Mouse (Mus musculus) brown adipose tissue, adult 24 weeks (tissue): ENCODE results near the gene Fxr1. TPM values are rescaled to one million over a fixed set of nuclear protein-coding genes. Genes with fewer than 3 reads are reported as not detected.

Experiments
- H3K27ac ChIP-seq: fragments of 200-500 bp; replicated peaks from 2 replicates; pipeline ENCODE4 v1.5.1; 2012; ENCODE audit warnings: low read depth, mild to moderate bottlenecking, low read length
- H3K4me1 ChIP-seq: fragments of 200-500 bp; 2 replicates; pipeline ENCODE4 v1.6.1; 2012; ENCODE audit warnings: low read length, mixed read lengths; ENCODE audit not compliant: control insufficient read depth, insufficient read depth, insufficient read length
- H3K4me3 ChIP-seq: fragments of 200-500 bp; 2 replicates; pipeline ENCODE4 v1.5.1; 2012; ENCODE audit warnings: low read depth, mild to moderate bottlenecking, low read length, moderate library complexity; ENCODE audit not compliant: insufficient read depth
- polyA plus RNA-seq: library from polyadenylated mRNA; stranded (reverse); fragments of >200 nt; gene quantifications from 2 replicates; pipeline ENCODE4 v1.2.4, GENCODE M21; 2012; ENCODE audit not compliant: missing spikeins, insufficient read depth, insufficient read length

Gene Fxr1
- polyA plus RNA-seq, 1 experiment = 95.6 TPM

DNA sequence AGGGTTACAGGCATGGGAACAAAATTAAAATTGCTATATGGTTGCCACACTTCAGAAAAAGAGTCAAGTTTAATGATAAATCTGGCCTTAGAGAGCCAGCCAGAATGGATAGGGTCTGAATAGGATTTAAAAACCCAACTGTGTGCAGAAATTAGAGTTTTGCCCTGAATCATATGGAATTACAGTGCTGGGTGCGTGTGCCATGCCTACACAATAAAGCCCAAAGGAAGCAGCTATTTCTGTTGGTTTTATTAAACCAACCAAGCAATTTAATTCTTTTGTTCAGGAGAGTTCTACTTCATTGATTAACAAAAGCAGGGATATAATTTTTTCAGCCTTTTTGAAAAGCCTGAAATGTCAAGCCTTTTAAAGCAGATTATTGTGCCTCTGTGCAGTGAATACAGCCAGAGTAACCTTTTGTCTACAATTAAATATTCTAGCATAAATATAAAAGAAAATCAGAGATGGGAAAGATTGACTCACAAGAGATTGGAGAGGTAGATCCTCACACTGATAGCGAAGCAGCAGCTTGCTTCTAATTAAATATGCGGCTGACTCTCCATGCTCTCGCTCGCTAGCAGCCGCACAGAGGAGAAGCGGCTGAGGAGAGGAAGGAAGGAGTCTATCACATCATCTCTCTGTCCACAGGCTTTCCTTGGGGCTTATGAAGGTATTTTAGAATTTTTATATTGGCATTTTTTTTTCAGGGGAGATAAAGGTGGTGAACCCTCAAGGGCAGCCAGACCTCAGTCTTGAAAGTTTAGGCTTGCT lies 84.3 kb downstream of the Fxr1 start:
- Histone ChIP-seq H3K4me3 (no peak overlapping the region), H3K27ac (no peak overlapping the region), H3K4me1 (no peaks in the 10 kb centered on the region)

DNA sequence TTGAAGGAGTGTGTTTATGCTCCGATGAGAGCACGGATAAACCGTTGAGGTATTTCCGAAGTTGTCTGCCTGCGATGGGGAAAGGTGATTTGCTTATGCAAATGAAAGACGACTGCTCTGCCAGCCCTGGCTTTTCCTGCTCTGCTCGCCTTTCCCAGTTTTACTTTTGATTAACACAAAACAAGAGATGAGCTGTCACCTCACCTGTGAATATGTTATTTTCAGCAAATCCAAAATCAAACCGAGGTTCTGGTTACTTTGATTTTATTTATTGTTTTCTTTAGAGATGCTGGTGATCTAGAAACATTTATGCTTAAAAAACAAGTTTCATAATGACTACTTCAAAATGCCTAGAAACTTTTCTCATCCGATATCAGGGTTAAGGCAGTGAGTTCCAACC lies 86.7 kb downstream of the Fxr1 start:
- H3K4me3 ChIP-seq = no peak overlapping the region
- H3K27ac ChIP-seq = no peak overlapping the region
- no peaks in the 10 kb centered on the region for H3K4me1 ChIP-seq

DNA sequence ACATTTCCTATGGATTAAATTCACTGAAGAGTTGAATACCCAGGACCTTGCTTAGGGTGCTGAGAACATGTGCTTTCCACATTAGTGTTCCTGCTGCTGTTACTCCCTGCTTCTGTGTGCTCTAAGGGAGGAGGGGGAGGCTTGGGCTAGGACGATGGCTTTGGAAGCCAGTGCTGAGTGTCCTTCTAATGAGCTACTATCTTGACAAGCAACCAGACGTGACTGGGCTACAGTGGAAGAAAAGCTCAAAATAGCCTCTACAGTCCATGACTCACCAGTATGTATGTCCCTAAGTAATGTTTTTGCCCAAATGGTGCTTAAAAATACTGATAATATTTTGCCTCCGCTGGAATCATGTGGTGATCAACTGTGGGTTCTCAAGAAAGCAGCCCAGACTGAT lies 87.9 kb downstream of the Fxr1 start:
- Histone ChIP-seq H3K27ac (no peak overlapping the region), H3K4me1 (no peaks in the 10 kb centered on the region)

DNA sequence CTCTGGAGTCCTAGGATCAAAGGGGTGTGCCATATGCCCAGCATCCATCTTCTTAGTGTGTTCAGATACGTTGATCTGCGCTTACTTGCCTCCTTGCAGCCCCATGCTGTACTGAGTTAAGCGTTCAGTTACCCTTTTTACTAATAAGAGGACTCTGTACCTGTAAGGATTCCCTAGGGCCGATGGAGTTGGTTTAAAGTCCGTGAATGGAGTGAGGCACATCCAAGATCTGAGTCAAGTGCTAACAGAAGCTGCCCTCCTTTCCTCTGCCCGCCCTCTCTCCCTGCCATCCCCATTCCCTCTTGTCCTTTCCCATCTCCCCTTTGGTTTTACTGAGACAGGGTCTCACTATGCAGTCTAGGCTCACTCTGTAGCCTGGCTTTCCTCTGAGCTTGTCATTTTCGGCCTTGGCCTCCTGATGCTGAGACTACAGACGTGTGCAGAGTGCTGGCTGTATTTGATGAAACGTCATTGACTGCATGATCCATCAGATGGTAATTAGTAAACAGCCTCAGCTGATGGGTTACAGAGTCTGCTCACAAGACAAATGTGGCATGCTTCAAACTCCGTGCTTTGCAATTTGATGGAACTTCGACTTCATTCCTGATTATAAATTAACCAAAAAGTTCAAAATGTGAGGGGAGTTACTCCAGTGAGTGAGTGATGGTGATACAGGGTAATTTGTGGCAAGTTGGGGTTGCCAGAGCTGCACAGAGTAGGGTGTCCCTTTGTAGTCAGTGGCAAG lies 92.4 kb downstream of the Fxr1 start:
- no peak overlapping the region for H3K4me3 ChIP-seq
- H3K4me1 ChIP-seq = no peaks in the 10 kb centered on the region
- H3K27ac ChIP-seq = no peak overlapping the region

More for the DNA sequence above, 87.9 kb downstream of the Fxr1 start:
- no peak overlapping the region for H3K4me3 ChIP-seq

DNA sequence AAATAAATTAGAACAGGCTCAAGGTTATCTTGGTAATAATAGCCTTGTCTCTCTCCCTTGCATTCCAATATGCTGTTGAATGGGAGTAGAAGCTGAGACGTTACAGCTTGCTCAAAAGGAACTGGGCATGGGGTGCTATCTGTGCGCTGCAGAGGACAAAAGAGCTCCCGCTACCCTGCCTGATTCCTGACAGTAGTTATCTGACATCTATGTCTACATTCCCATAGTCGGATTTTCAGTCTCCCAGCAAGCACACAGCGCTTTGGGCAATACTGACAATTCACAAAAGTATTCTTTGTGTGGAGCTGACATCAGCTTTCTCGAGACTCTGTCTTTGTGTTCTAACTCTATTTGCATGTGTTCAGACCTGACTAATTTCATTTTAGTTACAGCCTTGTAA lies 96.1 kb downstream of the Fxr1 start:
- no peak overlapping the region for H3K27ac ChIP-seq

DNA sequence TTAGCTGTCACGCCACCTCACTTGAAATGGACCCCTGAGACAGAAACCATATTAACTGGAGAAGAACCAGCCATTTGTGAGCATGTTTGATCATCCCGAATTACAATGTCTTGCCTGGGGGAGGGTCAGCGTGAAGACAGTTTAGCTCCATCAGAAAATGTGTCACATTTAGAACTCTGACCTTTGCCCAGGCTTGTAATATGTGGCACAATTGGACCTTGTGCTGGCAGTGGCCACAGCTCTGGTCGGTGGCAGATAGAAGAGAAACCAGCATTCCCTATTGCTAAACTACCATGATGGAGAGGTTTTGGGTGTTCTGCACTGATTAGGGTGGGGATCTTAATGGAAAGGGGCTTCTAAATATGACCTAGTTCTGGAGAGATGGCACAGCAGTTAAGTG lies 100.1 kb downstream of the Fxr1 start:
- Histone ChIP-seq H3K27ac (peak overlapping the region; percentile 29; the same call in 1 of the 2 replicates), H3K4me1 (no peaks in the 10 kb centered on the region), H3K4me3 (no peak overlapping the region)

More for the DNA sequence above, 96.1 kb downstream of the Fxr1 start:
- Histone ChIP-seq H3K4me3 (no peak overlapping the region), H3K4me1 (no peaks in the 10 kb centered on the region)

Other genes starting within 250 kb of the Fxr1 start
- 13.6 and 17.9 TPM in 2 replicates for gene Ttc14, start 220.1 kb upstream of the Fxr1 start, polyA plus RNA-seq
- gene Ccdc39, start 175.6 kb upstream of the Fxr1 start, polyA plus RNA-seq = not detected in 2 replicates
- gene Dnajc19, start 61.4 kb downstream of the Fxr1 start, polyA plus RNA-seq = 300 and 385 TPM in 2 replicates